Mouse (Mus musculus) adipocyte (in vitro differentiated cells): ENCODE measurements at regions not wholly inside any gene's neighbourhood (a gene's known extent, or its start where the extent isn't known, plus 50 kb on each side); places are given as distances from the start of the nearest gene placed in this dataset.

Source experiments
- DNase-seq: peaks from one replicate; pipeline ENCODE4 v3.0.0-alpha.2; 2016; ENCODE audit warnings: low spot score

GRCm38 (mm10) chr1:151088535-151089125 is 93.7 kb upstream of the Gm47985 start:
- DNase-seq: no peak

- DNase-seq: no peak
Measured at GRCm38 (mm10) chr1:151092035-151092434, 90.3 kb upstream of the Gm47985 start.

GRCm38 (mm10) chr1:151095344-151096050 is 86.8 kb upstream of the Gm47985 start:
- DNase-seq: no peak

GRCm38 (mm10) chr1:151096079-151096478 is 86.3 kb upstream of the Gm47985 start:
- no peak for DNase-seq

GRCm38 (mm10) chr1:151097506-151097905 is 84.8 kb upstream of the Gm47985 start:
- DNase-seq: no peak

GRCm38 (mm10) chr1:151098763-151099162 is 83.6 kb upstream of the Gm47985 start:
- DNase-seq: no peak

GRCm38 (mm10) chr1:151100565-151101483 is 81.5 kb upstream of the Gm47985 start:
- no peak for DNase-seq

GRCm38 (mm10) chr1:151101516-151101915 is 80.8 kb upstream of the Gm47985 start:
- no peak for DNase-seq

- no peak for DNase-seq
Measured at GRCm38 (mm10) chr1:151102061-151102460, 80.3 kb upstream of the Gm47985 start.

- peak; percentile 17 for DNase-seq
Measured at GRCm38 (mm10) chr1:151102646-151103391, 79.5 kb upstream of the Gm47985 start.

- peak; percentile 74 for DNase-seq
Measured at GRCm38 (mm10) chr1:151103522-151104037, 78.8 kb upstream of the Gm47985 start.

- no peak for DNase-seq
Measured at GRCm38 (mm10) chr1:151104346-151104745, 78.0 kb upstream of the Gm47985 start.

- DNase-seq: no peak
Measured at GRCm38 (mm10) chr1:151104806-151105205, 77.5 kb upstream of the Gm47985 start.

GRCm38 (mm10) chr1:151105251-151105650 is 77.1 kb upstream of the Gm47985 start:
- DNase-seq: peak; percentile 39

- no peak for DNase-seq
Measured at GRCm38 (mm10) chr1:151107401-151107800, 74.9 kb upstream of the Gm47985 start.

- no peak for DNase-seq
Measured at GRCm38 (mm10) chr1:151109333-151109732, 73.0 kb upstream of the Gm47985 start.

GRCm38 (mm10) chr1:151110412-151110811 is 71.9 kb upstream of the Gm47985 start:
- no peak for DNase-seq

- no peak for DNase-seq
Measured at GRCm38 (mm10) chr1:151111683-151112082, 70.7 kb upstream of the Gm47985 start.

GRCm38 (mm10) chr1:151112390-151112789 is 69.9 kb upstream of the Gm47985 start:
- DNase-seq: no peak

GRCm38 (mm10) chr1:151113199-151113598 is 69.1 kb upstream of the Gm47985 start:
- no peak for DNase-seq

- no peak for DNase-seq
Measured at GRCm38 (mm10) chr1:151118530-151118929, 63.8 kb upstream of the Gm47985 start.

GRCm38 (mm10) chr1:151118982-151119381 is 63.4 kb upstream of the Gm47985 start:
- no peak for DNase-seq
